Mouse (Mus musculus) megakaryocyte, embryonic 14.5 days (primary cell): ENCODE measurements around the gene Dnaja3.

Experiments
- FLI1 ChIP-seq: IDR thresholded peaks from 2 replicates; pipeline ENCODE4 v1.6.1; 2012; ENCODE audit warnings: low read length, inconsistent platforms, mixed read lengths
- GATA1 ChIP-seq: IDR thresholded peaks from 3 replicates; pipeline ENCODE4 v1.6.1; 2012; ENCODE audit warnings: mixed read lengths, low read length, inconsistent platforms, borderline replicate concordance

GRCm38 (mm10) chr16:4648416-4649023 lies 8.7 kb downstream of the Dnaja3 start:
- no peak for TF ChIP-seq FLI1
- no peak for TF ChIP-seq GATA1
